Mouse (Mus musculus) monocyte, adult 5-6 weeks (primary cell): Measurements from ENCODE around the gene Rps3. TPM values are rescaled to one million over a fixed set of nuclear protein-coding genes. Genes with fewer than 3 reads are reported as not detected.
A peak's percentile ranks its signal among the peaks of the same experiment; 100 is the strongest.

Experiments used
- ATAC-seq: fragments of 153-309, 156-312 bp; replicated peaks from 2 replicates; pipeline ENCODE4 v1.8.0; 2017; ENCODE audit warnings: mild to moderate bottlenecking; ENCODE audit not compliant: low TSS enrichment, insufficient number of reproducible peaks, severe bottlenecking, poor library complexity, low FRiP score
- total RNA-seq: library from RNA; stranded (forward); fragments of 200-1000, 200-491, 200-594 nt; gene quantifications from 3 replicates; pipeline ENCODE4 v1.2.3, GENCODE M21; 2017

The Rps3 gene
- total RNA-seq, 1 experiment from 2014 or later = 1,253 TPM

GRCm38 (mm10) chr7:99449063-99449462 lies 34.5 kb downstream of the Rps3 start:
- no peak for ATAC-seq

GRCm38 (mm10) chr7:99448619-99449018 lies 34.9 kb downstream of the Rps3 start:
- ATAC-seq = no peak

- ATAC-seq = no peak
Measured at GRCm38 (mm10) chr7:99447323-99447722, 36.2 kb downstream of the Rps3 start.

GRCm38 (mm10) chr7:99445833-99446232 lies 37.7 kb downstream of the Rps3 start:
- ATAC-seq = no peak

GRCm38 (mm10) chr7:99444012-99444411 lies 39.5 kb downstream of the Rps3 start:
- no peak for ATAC-seq

GRCm38 (mm10) chr7:99443164-99443563 lies 40.4 kb downstream of the Rps3 start:
- no peak for ATAC-seq

GRCm38 (mm10) chr7:99441534-99442072 lies 41.9 kb downstream of the Rps3 start:
- no peak for ATAC-seq

- ATAC-seq = no peak
Measured at GRCm38 (mm10) chr7:99438881-99439280, 44.7 kb downstream of the Rps3 start.

GRCm38 (mm10) chr7:99436530-99436929 lies 47.0 kb downstream of the Rps3 start:
- ATAC-seq = no peak

- 0 out of 2 replicates have a peak, but pooled peaks have one; percentile 46 for ATAC-seq
Measured at GRCm38 (mm10) chr7:99434672-99435250, 48.8 kb downstream of the Rps3 start.

- ATAC-seq = no peak
Measured at GRCm38 (mm10) chr7:99432863-99433262, 50.7 kb downstream of the Rps3 start.

- ATAC-seq = peak; percentile 54; the same call in 1 of the 2 replicates
Measured at GRCm38 (mm10) chr7:99432248-99432647, 51.3 kb downstream of the Rps3 start.

- no peak for ATAC-seq
Measured at GRCm38 (mm10) chr7:99430246-99430645, 53.3 kb downstream of the Rps3 start.

GRCm38 (mm10) chr7:99429786-99430185 lies 53.8 kb downstream of the Rps3 start:
- ATAC-seq = no peak

GRCm38 (mm10) chr7:99428836-99429235 lies 54.7 kb downstream of the Rps3 start:
- ATAC-seq = no peak

GRCm38 (mm10) chr7:99427987-99428386 lies 55.6 kb downstream of the Rps3 start:
- no peak for ATAC-seq

Other genes starting within 250 kb of the Rps3 start
- gene Mogat2, start 245.1 kb downstream of the Rps3 start, total RNA-seq = not detected in 3 replicates
- gene Map6, start 216.3 kb downstream of the Rps3 start, total RNA-seq = 0.78 to 1.5 TPM in 2 of 3 replicates, not detected in the other
- gene Serpinh1, start 130.5 kb downstream of the Rps3 start, total RNA-seq = not detected in 3 replicates
- 1.3 to 1.6 TPM (median 1.5 TPM) in 3 replicates for gene Gdpd5, start 102.3 kb downstream of the Rps3 start, total RNA-seq
- gene Klhl35, start 17.7 kb downstream of the Rps3 start, total RNA-seq = 0.49 to 1.6 TPM in 2 of 3 replicates, not detected in the other
- 70.1 to 101 TPM (median 79.0 TPM) in 3 replicates for gene Arrb1, start 51.7 kb upstream of the Rps3 start, total RNA-seq
- 0.68 TPM in 1 of 3 replicates, not detected in the others for gene Tpbgl, start 143.4 kb upstream of the Rps3 start, total RNA-seq
- gene Slco2b1, start 227.6 kb upstream of the Rps3 start, total RNA-seq = 0.48 to 2.1 TPM in 2 of 3 replicates, not detected in the other
- gene Olfr520, start 246.5 kb upstream of the Rps3 start, total RNA-seq = not detected in 3 replicates